Mouse (Mus musculus) hindbrain, postnatal 0 days (tissue): ENCODE data around the gene Id2. TPM values are rescaled to one million over a fixed set of nuclear protein-coding genes. Genes with fewer than 3 reads are reported as not detected.

Experiments
- ATAC-seq: fragments of 200-750 bp; cut with Nextera tagmentation; 2 replicates; pipeline ENCODE4 v1.8.0; 2017; ENCODE audit warnings: mild to moderate bottlenecking, moderate TSS enrichment, moderate library complexity
- DNase-seq: peaks from one replicate; pipeline ENCODE4 v3.0.0-alpha.2; 2015; ENCODE audit warnings: low spot score
- H3K27ac ChIP-seq: fragments of 300-500 bp; sonication (generic); 2 replicates; pipeline ENCODE4 v1.5.1; 2014; ENCODE audit warnings: mild to moderate bottlenecking
- H3K27me3 ChIP-seq: fragments of 300-500 bp; sonication (generic); 2 replicates; pipeline ENCODE4 v1.6.1; 2014; ENCODE audit warnings: low read length, mixed read lengths; ENCODE audit not compliant: insufficient read depth
- H3K36me3 ChIP-seq: fragments of 300-500 bp; sonication (generic); 2 replicates; pipeline ENCODE4 v1.6.1; 2014; ENCODE audit warnings: low read length, mixed read lengths; ENCODE audit not compliant: insufficient read depth
- H3K4me1 ChIP-seq: fragments of 300-500 bp; sonication (generic); 2 replicates; pipeline ENCODE4 v1.6.1; 2014; ENCODE audit warnings: antibody characterized with exemption, low read length, mixed read lengths; ENCODE audit not compliant: insufficient read depth
- H3K4me2 ChIP-seq: fragments of 300-500 bp; sonication (generic); 2 replicates; pipeline ENCODE4 v1.6.1; 2014; ENCODE audit warnings: low read depth, mild to moderate bottlenecking, low read length, moderate library complexity, mixed read lengths
- H3K4me3 ChIP-seq: fragments of 300-500 bp; sonication (generic); 2 replicates; pipeline ENCODE4 v1.5.1; 2014; ENCODE audit warnings: low read length
- H3K9ac ChIP-seq: fragments of 300-500 bp; sonication (generic); replicated peaks from 2 replicates; pipeline ENCODE4 v1.6.1; 2014; ENCODE audit warnings: mild to moderate bottlenecking, low read length, moderate library complexity, mixed read lengths
- H3K9me3 ChIP-seq: fragments of 300-500 bp; sonication (generic); 2 replicates; pipeline ENCODE4 v1.6.1; 2016; ENCODE audit warnings: low read length, mixed read lengths
- CTCF ChIP-seq: IDR thresholded peaks from 2 replicates; pipeline ENCODE4 v1.5.1; 2016; ENCODE audit warnings: antibody characterized with exemption, control low read depth, low read depth
- WGBS: fragments of 180-500 bp; shearing (Covaris S2); extraction: QIAGEN DNeasy Blood & Tissue Kit; methylation state at CpG from one replicate; pipeline ENCODE4 v1.1.7; 2014; 5-methylcytosine and 5-hydroxymethylcytosine counted together
- polyA plus RNA-seq: library from polyadenylated mRNA; unstranded; fragments of >200 nt; fragmentation: Nextera tagmentation; extraction: Ambion mirVana; gene quantifications from 2 replicates; pipeline ENCODE4 v1.2.1, GENCODE M21; 2015
- total RNA-seq: library from RNA; depleted of rRNA; stranded (reverse); fragments of >200 nt; gene quantifications from 2 replicates; pipeline ENCODE4 v1.2.3, GENCODE M21; 2014

Gene Id2
- total and polyA plus RNA-seq, 2 experiments from 2014 or later: 242 to 518 TPM

DNA sequence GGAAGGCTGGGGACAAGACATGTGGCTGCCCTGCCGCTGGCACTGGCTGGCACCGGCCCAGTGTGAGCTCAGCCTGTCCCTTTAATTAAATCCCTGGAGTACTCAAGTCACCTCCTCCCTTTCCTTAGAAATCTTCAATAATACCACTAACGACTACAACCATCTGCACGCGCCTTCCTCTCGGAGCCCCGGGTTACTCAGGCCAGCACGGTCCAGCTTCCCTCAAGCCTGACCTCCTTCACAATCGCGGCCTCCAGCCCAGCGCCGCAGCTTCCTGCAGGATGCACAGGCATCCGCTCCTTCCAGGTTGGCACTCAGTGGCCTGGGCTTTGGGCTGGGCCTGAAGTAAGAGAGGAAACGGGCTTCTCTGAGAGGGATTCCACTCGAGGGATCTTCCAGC, 22.3 kb upstream of the Id2 start:
- DNase-seq: no peak
- Histone ChIP-seq H3K27me3 (no peaks in the 10 kb centered on the region), H3K27ac (no peak overlapping the region), H3K9ac (no peak overlapping the region), H3K4me3 (no peak overlapping the region), H3K4me1 (no peaks in the 10 kb centered on the region), H3K9me3 (no peaks in the 10 kb centered on the region), H3K36me3 (no peaks in the 10 kb centered on the region), H3K4me2 (no peak overlapping the region)
- WGBS: 46% methylated on average over 15 of the region's 15 CpGs
- no peak for TF ChIP-seq CTCF
- no peak for ATAC-seq

- 83% methylated on average over 4 of the region's 4 CpGs for WGBS
- H3K4me3 ChIP-seq: no peak overlapping the region
- no peak for TF ChIP-seq CTCF
- H3K4me2 ChIP-seq: no peak overlapping the region
- H3K9me3 ChIP-seq: no peaks in the 10 kb centered on the region
- no peak overlapping the region for H3K27ac ChIP-seq
- DNase-seq (no peak), ATAC-seq (no peak)
- H3K4me1 ChIP-seq: no peaks in the 10 kb centered on the region
- no peaks in the 10 kb centered on the region for H3K36me3 ChIP-seq
- no peaks in the 10 kb centered on the region for H3K27me3 ChIP-seq
- H3K9ac ChIP-seq: no peak overlapping the region
These were observed 21.0 kb upstream of the Id2 start for GRCm38 (mm10) chr12:25117856-25118511.

- Histone ChIP-seq H3K36me3 (no peaks in the 10 kb centered on the region), H3K9me3 (no peaks in the 10 kb centered on the region), H3K27me3 (no peaks in the 10 kb centered on the region), H3K4me2 (no peak overlapping the region), H3K4me3 (no peak overlapping the region), H3K4me1 (no peaks in the 10 kb centered on the region), H3K27ac (no peak overlapping the region), H3K9ac (no peak overlapping the region)
- no peak for ATAC-seq
- no peak for TF ChIP-seq CTCF
- no peak for DNase-seq
- 89% methylated on average over 2 of the region's 2 CpGs for WGBS
These were observed 19.2 kb upstream of the Id2 start for GRCm38 (mm10) chr12:25116126-25116525.

DNA sequence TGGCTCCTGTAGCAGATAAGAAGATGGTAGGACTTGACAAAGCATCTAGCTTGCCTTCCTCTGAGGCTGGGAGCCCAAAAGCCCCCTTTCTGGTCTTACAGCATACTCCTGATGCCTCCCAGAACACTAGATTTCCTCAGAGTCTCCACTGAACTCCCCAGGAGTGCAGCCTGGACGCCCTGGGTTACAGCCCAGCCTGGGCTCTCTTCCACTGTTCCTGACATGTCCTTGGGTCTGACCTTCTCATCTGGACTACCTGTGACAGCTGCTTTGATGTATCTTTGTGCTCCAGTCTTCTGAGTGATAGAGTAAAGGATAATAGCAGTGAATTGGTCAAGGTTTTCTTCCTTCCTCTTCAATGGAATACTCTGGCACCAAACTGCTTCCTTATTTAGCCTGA, 17.5 kb upstream of the Id2 start:
- Histone ChIP-seq H3K4me2 (no peak overlapping the region), H3K27me3 (no peaks in the 10 kb centered on the region), H3K9ac (no peak overlapping the region), H3K4me1 (no peaks in the 10 kb centered on the region), H3K4me3 (no peak overlapping the region), H3K36me3 (no peaks in the 10 kb centered on the region), H3K27ac (no peak overlapping the region), H3K9me3 (no peaks in the 10 kb centered on the region)
- no peak for ATAC-seq
- WGBS: 84% methylated on average over 1 of the region's 1 CpGs
- no peak for TF ChIP-seq CTCF
- no peak for DNase-seq

DNA sequence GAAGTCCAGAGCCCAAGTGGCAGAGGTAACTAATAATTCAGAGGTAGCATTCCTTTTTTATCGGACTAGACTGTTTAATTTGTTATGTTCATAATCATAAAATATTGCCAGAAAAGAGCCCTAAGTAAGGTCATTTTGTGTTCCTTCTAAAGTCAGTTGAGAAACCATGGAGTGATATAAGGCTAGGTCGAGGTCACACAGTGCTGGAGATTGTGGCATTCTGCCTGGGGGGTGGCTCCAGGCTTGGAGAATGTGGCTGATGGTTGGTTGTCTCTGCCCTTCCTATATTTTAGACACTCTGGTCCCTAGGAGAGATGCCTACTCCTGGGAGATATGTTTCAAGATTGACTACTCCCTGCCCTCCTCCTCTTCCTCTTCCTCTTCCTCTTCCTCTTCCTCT, 16.4 kb upstream of the Id2 start:
- Histone ChIP-seq H3K4me1 (no peaks in the 10 kb centered on the region), H3K9ac (no peak overlapping the region), H3K4me2 (no peak overlapping the region), H3K27ac (no peak overlapping the region), H3K27me3 (no peaks in the 10 kb centered on the region), H3K36me3 (no peaks in the 10 kb centered on the region), H3K4me3 (no peak overlapping the region), H3K9me3 (no peaks in the 10 kb centered on the region)
- 85% methylated on average over 2 of the region's 2 CpGs for WGBS
- ATAC-seq (no peak), DNase-seq (no peak)
- no peak for TF ChIP-seq CTCF

- no peak overlapping the region for H3K4me3 ChIP-seq
- 96% methylated on average over 2 of the region's 2 CpGs for WGBS
- H3K36me3 ChIP-seq: no peaks in the 10 kb centered on the region
- no peak overlapping the region for H3K27ac ChIP-seq
- no peaks in the 10 kb centered on the region for H3K27me3 ChIP-seq
- TF ChIP-seq CTCF: no peak
- H3K9ac ChIP-seq: no peak overlapping the region
- no peak overlapping the region for H3K4me2 ChIP-seq
- no peak for DNase-seq
- no peaks in the 10 kb centered on the region for H3K4me1 ChIP-seq
- H3K9me3 ChIP-seq: no peaks in the 10 kb centered on the region
- no peak for ATAC-seq
These were observed 15.9 kb upstream of the Id2 start for GRCm38 (mm10) chr12:25112806-25113205.

- no peaks in the 10 kb centered on the region for H3K9me3 ChIP-seq
- no peak overlapping the region for H3K27ac ChIP-seq
- H3K27me3 ChIP-seq: no peaks in the 10 kb centered on the region
- no peaks in the 10 kb centered on the region for H3K36me3 ChIP-seq
- DNase-seq: no peak
- no peak for ATAC-seq
- no peak overlapping the region for H3K4me2 ChIP-seq
- H3K9ac ChIP-seq: no peak overlapping the region
- H3K4me1 ChIP-seq: no peaks in the 10 kb centered on the region
- H3K4me3 ChIP-seq: no peak overlapping the region
- WGBS: 78% methylated on average over 7 of the region's 7 CpGs
- no peak for TF ChIP-seq CTCF
These were observed 13.7 kb upstream of the Id2 start for GRCm38 (mm10) chr12:25110682-25111078.
